ENCODE assay signal across 27 mouse cellular contexts in genomic region chr14:45446777-45447176, GRCm38 (mm10). TPM values are rescaled to one million over a fixed set of nuclear protein-coding genes. Genes with fewer than 3 reads are reported as not detected.
DNase-seq lines count a peak whose midpoint lies in the region; ATAC-seq and TF ChIP-seq lines count a peak whose summit lies in the region.
"Had no signal": no experiment of that assay in that cellular context is flagged by ENCODE, and none has a peak within 500 bp of the region (broad histone marks: within the 10 kb centered on the region; RNA-seq: fewer than 3 reads in every experiment).

No protein-coding gene starts in this region.

- TF ChIP-seq POLR2A in ES-Bruce4 (IDR thresholded peaks at IDR 0.05; ENCODE audit: insufficient read depth, low read length): no peak

- ATAC-seq in lung, embryonic 14.5 days (ENCODE audit: insufficient read depth): no peak
- ATAC-seq in forebrain, embryonic 11.5 days (replicated peaks; ENCODE audit: low FRiP score): no peak
- ATAC-seq: forebrain, embryonic 13.5 days; hindbrain, embryonic 16.5 days; intestine, embryonic 15.5 days had no signal

- in situ Hi-C loops in ES-E14 (cut with MboI; ENCODE audit: low sequenced_read_pairs in 2 of 2, unreplicated experiment in 2 of 2): loop anchor here in 1 of 2 experiments (25.0 kb wide), 1 partner anchor 459 kb away; the partner anchor contains the start of gene Ptger2

- H3K4me3 ChIP-seq in lung, embryonic 14.5 days (ENCODE audit: low read depth, low read length): no peak overlapping the region
- H3K4me3 ChIP-seq in ES-Bruce4 (ENCODE audit: low read depth, low read length) (no peak overlapping the region), ES-E14 (ENCODE audit: insufficient read depth in 1 of 2, low read depth in 1 of 2, low read length in 2 of 2, poor library complexity in 1 of 2, severe bottlenecking in 1 of 2) (no peak overlapping the region)
- H3K4me3 ChIP-seq in forebrain, embryonic 11.5 days (ENCODE audit: low read depth, low read length): no peak overlapping the region
- H3K4me3 ChIP-seq: embryonic facial prominence, embryonic 10.5 days; embryonic facial prominence, embryonic 15.5 days; forebrain, embryonic 13.5 days; intestine, embryonic 15.5 days; midbrain, embryonic 12.5 days; neural tube, embryonic 15.5 days; stomach, embryonic 15.5 days had no signal

- no peak overlapping the region for H3K27ac ChIP-seq in lung, embryonic 14.5 days (ENCODE audit: low read depth)
- H3K27ac ChIP-seq in ES-Bruce4 (ENCODE audit: insufficient read depth, low read length): peak overlapping the region; percentile 53; the same call in 1 of the 2 replicates
- peak overlapping the region; percentile 99; the same call in 1 of the 2 replicates for H3K27ac ChIP-seq in ES-E14 (ENCODE audit: insufficient read depth, low read depth, low read length, poor library complexity, severe bottlenecking)
- no peak overlapping the region for H3K27ac ChIP-seq in forebrain, embryonic 11.5 days (ENCODE audit: low read depth, low read length)
- H3K27ac ChIP-seq: embryonic facial prominence, embryonic 10.5 days; embryonic facial prominence, embryonic 15.5 days; forebrain, embryonic 13.5 days; intestine, embryonic 15.5 days; midbrain, embryonic 12.5 days; neural tube, embryonic 15.5 days; stomach, embryonic 15.5 days had no signal

- peak; percentile 47 for DNase-seq in kidney, adult 9 months
- DNase-seq in kidney, postnatal 10 days: no peak
- peak; percentile 34 for DNase-seq in lung, embryonic 14.5 days
- no peak for DNase-seq in lung, postnatal 10 days
- DNase-seq in ES-E14 (ENCODE audit: low read depth, low spot score): no peak
- DNase-seq in forebrain, embryonic 11.5 days (ENCODE audit: low spot score): no peak
- no peak for DNase-seq in yolk sac, embryonic 10.5 days (ENCODE audit: low spot score)
- DNase-seq: adrenal gland, adult 2 months; adrenal gland, postnatal 36 days; B cell, adult 2 months; cerebellum, adult 18-20 months; cerebellum, postnatal 14 days; gastrocnemius, postnatal 10 days; heart, postnatal 4 days; layer of hippocampus, adult 9-11 months; lung, postnatal 36 days; retina, postnatal 1 day; right cerebral cortex, postnatal 14 days had no signal

- no peak for TF ChIP-seq CTCF in lung, embryonic 14.5 days (IDR thresholded peaks at IDR 0.05; ENCODE audit: low read depth)
- TF ChIP-seq CTCF in ES-Bruce4 (IDR thresholded peaks at IDR 0.05; ENCODE audit: low read depth, low read length): no peak

- H3K9ac ChIP-seq in lung, embryonic 14.5 days: no peak overlapping the region
- 0 out of 2 replicates have a peak overlapping the region, but pooled peaks have one; percentile 6 for H3K9ac ChIP-seq in ES-Bruce4 (ENCODE audit: low read depth, poor library complexity, severe bottlenecking)
- H3K9ac ChIP-seq in ES-E14 (ENCODE audit: insufficient read depth, low read depth, low read length, poor library complexity, severe bottlenecking): peak overlapping the region; percentile 14; the same call in 1 of the 2 replicates
- no peak overlapping the region for H3K9ac ChIP-seq in forebrain, embryonic 11.5 days (ENCODE audit: low read length)
- H3K9ac ChIP-seq: embryonic facial prominence, embryonic 15.5 days; forebrain, embryonic 13.5 days; intestine, embryonic 15.5 days; midbrain, embryonic 12.5 days; neural tube, embryonic 15.5 days; stomach, embryonic 15.5 days had no signal

- H3K4me1 ChIP-seq in lung, embryonic 14.5 days (ENCODE audit: insufficient read depth): peaks cover 16% of the 10 kb centered on the region
- H3K4me1 ChIP-seq in ES-Bruce4 (ENCODE audit: control insufficient read depth, insufficient read depth, low read length): peaks cover 1% of the 10 kb centered on the region
- H3K4me1 ChIP-seq in ES-E14 (ENCODE audit: control insufficient read depth in 2 of 2, insufficient read depth in 2 of 2, low read length in 2 of 2, poor library complexity in 1 of 2): peaks cover 20 to 31% of the 10 kb centered on the region in 2 experiments
- H3K4me1 ChIP-seq in forebrain, embryonic 11.5 days (replicated peaks; ENCODE audit: control insufficient read depth, insufficient read depth, low read length): no peaks in the 10 kb centered on the region; the same call in 1 of the 2 replicates
- H3K4me1 ChIP-seq: forebrain, embryonic 13.5 days had no signal

- no peaks in the 10 kb centered on the region for H3K27me3 ChIP-seq in lung, embryonic 14.5 days (ENCODE audit: insufficient read depth, low read length)
- no peaks in the 10 kb centered on the region for H3K27me3 ChIP-seq in ES-Bruce4 (ENCODE audit: control insufficient read depth, insufficient read depth, low read length, poor library complexity, severe bottlenecking)
- H3K27me3 ChIP-seq in forebrain, embryonic 11.5 days (ENCODE audit: control insufficient read depth, insufficient read depth, low read length): no peaks in the 10 kb centered on the region
- H3K27me3 ChIP-seq: embryonic facial prominence, embryonic 15.5 days; forebrain, embryonic 13.5 days; intestine, embryonic 15.5 days; midbrain, embryonic 12.5 days; neural tube, embryonic 15.5 days; stomach, embryonic 15.5 days had no signal

- H3K36me3 ChIP-seq in lung, embryonic 14.5 days (ENCODE audit: insufficient read depth): no peaks in the 10 kb centered on the region
- H3K36me3 ChIP-seq in ES-Bruce4 (ENCODE audit: control insufficient read depth, insufficient read depth, low read length, poor library complexity, severe bottlenecking) (no peaks in the 10 kb centered on the region), ES-E14 (ENCODE audit: control insufficient read depth, insufficient read depth, low read length, poor library complexity, severe bottlenecking) (no peaks in the 10 kb centered on the region)
- H3K36me3 ChIP-seq in forebrain, embryonic 11.5 days (ENCODE audit: control insufficient read depth, insufficient read depth, low read length): no peaks in the 10 kb centered on the region
- H3K36me3 ChIP-seq: embryonic facial prominence, embryonic 10.5 days; embryonic facial prominence, embryonic 15.5 days; intestine, embryonic 15.5 days; midbrain, embryonic 12.5 days; neural tube, embryonic 15.5 days; stomach, embryonic 15.5 days had no signal

- no peaks in the 10 kb centered on the region for H3K9me3 ChIP-seq in lung, embryonic 14.5 days (ENCODE audit: low read depth, low read length)
- H3K9me3 ChIP-seq in ES-Bruce4 (replicated peaks; ENCODE audit: control insufficient read depth, insufficient read depth, low read length, poor library complexity, severe bottlenecking) (no peaks in the 10 kb centered on the region), ES-E14 (ENCODE audit: control insufficient read depth, insufficient read depth, low read depth, low read length) (no peaks in the 10 kb centered on the region)
- H3K9me3 ChIP-seq in forebrain, embryonic 11.5 days (ENCODE audit: control insufficient read depth, low read length): no peaks in the 10 kb centered on the region
- H3K9me3 ChIP-seq: embryonic facial prominence, embryonic 10.5 days; embryonic facial prominence, embryonic 15.5 days; forebrain, embryonic 13.5 days; intestine, embryonic 15.5 days; midbrain, embryonic 12.5 days; neural tube, embryonic 15.5 days; stomach, embryonic 15.5 days had no signal

- 23% methylated on average over 3 of the region's 3 CpGs for WGBS in lung, embryonic 14.5 days
- WGBS in forebrain, embryonic 11.5 days: 81% methylated on average over 3 of the region's 3 CpGs

- no peak for TF ChIP-seq EP300 in ES-Bruce4 (IDR thresholded peaks at IDR 0.05; ENCODE audit: insufficient read depth, low read depth, low read length)

- no peak overlapping the region for H3K4me2 ChIP-seq in lung, embryonic 14.5 days
- no peak overlapping the region for H3K4me2 ChIP-seq in forebrain, embryonic 11.5 days (ENCODE audit: low read depth, low read length, severe bottlenecking)
- H3K4me2 ChIP-seq: embryonic facial prominence, embryonic 15.5 days; forebrain, embryonic 13.5 days; intestine, embryonic 15.5 days; midbrain, embryonic 12.5 days; neural tube, embryonic 15.5 days; stomach, embryonic 15.5 days had no signal

TF ChIP-seq in ES-E14, 5 proteins besides CTCF, POLR2A, EP300 and RAD21:
- no peak for TF ChIP-seq ZNF384 (IDR thresholded peaks at IDR 0.05; ENCODE audit: low read depth, low read length)
- no peak for TF ChIP-seq HCFC1 (IDR thresholded peaks at IDR 0.05; ENCODE audit: borderline replicate concordance, insufficient read depth, low read length)
- no peak for TF ChIP-seq ZC3H11A (IDR thresholded peaks at IDR 0.05; ENCODE audit: borderline replicate concordance, low read depth, low read length)
- TF ChIP-seq CHD2 (IDR thresholded peaks at IDR 0.05; ENCODE audit: low read depth, low read length): no peak
- no peak for TF ChIP-seq MAFK (IDR thresholded peaks at IDR 0.05; ENCODE audit: insufficient read depth, low read depth, low read length)

RNA-seq across cellular contexts. Expression of gene Gnpnat1, which starts 42.1 kb away (rescaled TPM):
- 54.9 and 57.3 TPM in 2 replicates for polyA plus RNA-seq in lung, embryonic 14.5 days (2014; fragmentation: Nextera tagmentation; extraction: Ambion mirVana)
- polyA plus RNA-seq in ES-Bruce4 (2011; ENCODE audit: insufficient read depth, insufficient read length, low read depth, missing spikeins): 96.6 and 98.5 TPM in 2 replicates
- total RNA-seq in ES-E14 (2012; rRNA removed): 26.8 and 36.5 TPM in 2 replicates
- polyA plus RNA-seq in forebrain, embryonic 11.5 days (2014; fragmentation: Nextera tagmentation; extraction: Ambion mirVana): 33.7 and 33.8 TPM in 2 replicates

Comparison
In these comparisons a context has a peak if more than half of its experiments do, and no peak if none do; other contexts are left out.
1. DNase-seq: peak in kidney, adult 9 months (single experiment) and lung, embryonic 14.5 days (single experiment); none in kidney, postnatal 10 days (single experiment), lung, postnatal 10 days (single experiment), ES-E14 (single experiment), forebrain, embryonic 11.5 days (single experiment) and yolk sac, embryonic 10.5 days (single experiment).
2. H3K27ac ChIP-seq: peak in ES-Bruce4 (single experiment) and ES-E14 (single experiment); none in lung, embryonic 14.5 days (single experiment) and forebrain, embryonic 11.5 days (single experiment).
3. H3K9ac ChIP-seq: peak in ES-Bruce4 (single experiment) and ES-E14 (single experiment); none in lung, embryonic 14.5 days (single experiment) and forebrain, embryonic 11.5 days (single experiment).